Mouse (Mus musculus) neural tube, embryonic 14.5 days (tissue): ENCODE measurements at regions not wholly inside any gene's neighbourhood (a gene's known extent, or its start where the extent isn't known, plus 50 kb on each side); places are given as distances from the start of the nearest gene placed in this dataset.

ENCODE experiments used
- ATAC-seq: fragments of 200-750 bp; cut with Nextera tagmentation; 2 replicates; pipeline ENCODE4 v1.8.0; 2017; ENCODE audit warnings: low read depth, mild to moderate bottlenecking, moderate TSS enrichment, moderate library complexity
- H3K27ac ChIP-seq: fragments of 300-500 bp; sonication (generic); 2 replicates; pipeline ENCODE4 v1.5.1; 2014; ENCODE audit warnings: low read depth, mild to moderate bottlenecking, control low read depth, low read length, moderate library complexity, mixed read lengths
- H3K27me3 ChIP-seq: fragments of 300-500 bp; sonication (generic); 2 replicates; pipeline ENCODE4 v1.6.1; 2014; ENCODE audit warnings: low read length; ENCODE audit not compliant: control insufficient read depth, insufficient read depth
- H3K36me3 ChIP-seq: fragments of 300-500 bp; sonication (generic); 2 replicates; pipeline ENCODE4 v1.6.1; 2014; ENCODE audit warnings: low read length, mixed read lengths; ENCODE audit not compliant: control insufficient read depth, insufficient read depth
- H3K4me1 ChIP-seq: fragments of 300-500 bp; sonication (generic); 2 replicates; pipeline ENCODE4 v1.6.1; 2014; ENCODE audit warnings: low read length; ENCODE audit not compliant: control insufficient read depth, insufficient read depth
- H3K4me2 ChIP-seq: fragments of 300-500 bp; sonication (generic); 2 replicates; pipeline ENCODE4 v1.6.1; 2014; ENCODE audit warnings: mild to moderate bottlenecking, low read depth, low read length, control low read depth
- H3K4me3 ChIP-seq: fragments of 300-500 bp; sonication (generic); 2 replicates; pipeline ENCODE4 v1.5.1; 2014; ENCODE audit warnings: low read depth, low read length, control low read depth, mixed read lengths
- H3K9ac ChIP-seq: fragments of 300-500 bp; sonication (generic); replicated peaks from 2 replicates; pipeline ENCODE4 v1.6.1; 2014; ENCODE audit warnings: low read depth, mild to moderate bottlenecking, control low read depth, low read length, mixed read lengths
- H3K9me3 ChIP-seq: fragments of 300-500 bp; sonication (generic); 2 replicates; pipeline ENCODE4 v1.6.1; 2016; ENCODE audit warnings: low read length; ENCODE audit not compliant: control insufficient read depth
- WGBS: fragments of 180-500 bp; shearing (Covaris S2); extraction: QIAGEN DNeasy Blood & Tissue Kit; methylation state at CpG from one replicate; pipeline ENCODE4 v1.1.7; 2014; 5-methylcytosine and 5-hydroxymethylcytosine counted together

DNA sequence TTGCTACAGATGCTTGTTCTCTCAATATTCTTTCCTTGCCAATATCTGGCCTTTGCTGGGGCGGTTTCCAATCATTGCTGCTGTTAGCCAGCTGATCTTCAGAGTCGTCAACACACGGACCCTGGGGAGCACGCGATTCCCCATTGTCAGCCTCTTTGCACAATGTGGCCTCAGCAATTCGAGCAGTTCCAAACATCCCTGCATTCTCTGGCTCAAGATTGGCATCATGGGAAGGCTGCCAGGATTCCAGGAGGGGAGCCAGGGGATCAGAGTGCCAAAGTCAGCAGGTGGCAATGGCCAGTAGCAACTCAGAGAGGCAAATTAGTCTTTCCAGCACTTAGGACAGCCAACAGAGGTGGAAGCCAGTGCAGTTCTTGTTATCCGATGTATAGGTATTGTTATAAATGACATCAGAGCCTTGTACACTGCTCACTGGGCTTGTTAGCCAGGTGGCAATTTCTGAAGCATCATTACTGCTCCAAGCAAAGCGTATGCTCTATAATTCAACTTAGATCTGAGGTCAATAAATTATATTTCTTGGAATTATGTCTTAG is 240.8 kb upstream of the Gk2 start:
- Histone ChIP-seq H3K36me3 (no peaks in the 10 kb centered on the region), H3K9me3 (no peaks in the 10 kb centered on the region), H3K27ac (no peak overlapping the region), H3K4me2 (no peak overlapping the region), H3K4me1 (no peaks in the 10 kb centered on the region), H3K27me3 (no peaks in the 10 kb centered on the region), H3K9ac (no peak overlapping the region), H3K4me3 (no peak overlapping the region)
- ATAC-seq, result peak; percentile 56; the same call in 1 of the 2 replicates
- 42% methylated on average over 8 of the region's 8 CpGs for WGBS

DNA sequence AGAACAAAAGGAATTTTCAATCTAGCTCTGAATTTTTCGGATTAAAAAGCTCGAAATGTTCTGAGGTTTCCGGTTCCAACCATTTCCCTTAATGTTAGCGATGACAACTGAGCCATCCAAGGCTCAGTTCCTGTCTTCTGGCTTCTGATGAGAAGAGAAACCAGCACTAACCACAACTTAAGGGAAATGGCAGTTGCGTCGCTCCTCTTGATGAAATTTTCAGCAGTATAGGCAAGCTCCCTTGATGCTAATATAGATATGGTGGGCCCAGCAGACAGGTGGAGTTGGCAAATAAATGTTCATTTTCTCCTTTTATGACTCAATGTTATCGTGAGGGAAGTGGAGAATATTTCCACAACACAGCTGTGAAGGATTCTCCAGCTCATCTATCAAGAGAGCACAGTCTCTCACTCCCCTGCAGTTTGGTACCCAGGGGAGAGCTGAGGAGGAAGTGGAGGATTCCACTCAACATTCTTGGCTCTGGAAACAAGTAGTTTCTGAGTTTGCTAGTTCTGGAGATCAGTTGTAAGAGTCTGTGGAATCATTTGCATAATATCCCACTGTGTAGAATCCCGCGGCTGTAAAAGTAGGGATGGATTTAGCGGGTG is 236.6 kb upstream of the Gk2 start:
- no peaks in the 10 kb centered on the region; the same call in 1 of the 2 replicates for H3K9me3 ChIP-seq
- H3K4me3 ChIP-seq, result no peak overlapping the region
- WGBS, result 88% methylated on average over 10 of the region's 10 CpGs
- no peak for ATAC-seq
- H3K4me1 ChIP-seq, result no peaks in the 10 kb centered on the region
- no peaks in the 10 kb centered on the region for H3K36me3 ChIP-seq
- H3K9ac ChIP-seq, result no peak overlapping the region
- no peaks in the 10 kb centered on the region for H3K27me3 ChIP-seq
- H3K4me2 ChIP-seq, result no peak overlapping the region
- H3K27ac ChIP-seq, result no peak overlapping the region

DNA sequence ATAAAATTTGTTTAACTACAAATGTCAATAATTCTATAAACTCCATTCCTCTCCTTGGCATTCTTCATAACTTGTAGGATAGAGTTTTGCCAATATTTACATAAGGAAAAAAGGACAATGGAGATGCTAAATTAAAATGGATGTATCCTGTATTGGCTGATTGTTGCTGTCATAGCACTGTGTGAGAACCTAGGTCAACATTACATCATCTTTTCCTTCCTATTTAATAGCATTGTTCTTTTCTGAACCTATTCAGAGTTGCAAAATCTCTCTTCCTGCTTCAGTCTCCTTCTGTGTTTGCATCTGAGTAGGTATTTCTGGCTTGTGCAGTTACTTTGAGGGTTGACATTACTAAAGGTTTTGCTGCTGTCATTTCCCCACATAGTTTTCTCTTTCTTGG is 228.6 kb upstream of the Gk2 start:
- no peak for ATAC-seq
- Histone ChIP-seq H3K4me1 (no peaks in the 10 kb centered on the region), H3K4me3 (no peak overlapping the region), H3K4me2 (no peak overlapping the region), H3K27me3 (no peaks in the 10 kb centered on the region), H3K36me3 (no peaks in the 10 kb centered on the region), H3K9ac (no peak overlapping the region), H3K27ac (no peak overlapping the region), H3K9me3 (no peaks in the 10 kb centered on the region; the same call in 1 of the 2 replicates)

DNA sequence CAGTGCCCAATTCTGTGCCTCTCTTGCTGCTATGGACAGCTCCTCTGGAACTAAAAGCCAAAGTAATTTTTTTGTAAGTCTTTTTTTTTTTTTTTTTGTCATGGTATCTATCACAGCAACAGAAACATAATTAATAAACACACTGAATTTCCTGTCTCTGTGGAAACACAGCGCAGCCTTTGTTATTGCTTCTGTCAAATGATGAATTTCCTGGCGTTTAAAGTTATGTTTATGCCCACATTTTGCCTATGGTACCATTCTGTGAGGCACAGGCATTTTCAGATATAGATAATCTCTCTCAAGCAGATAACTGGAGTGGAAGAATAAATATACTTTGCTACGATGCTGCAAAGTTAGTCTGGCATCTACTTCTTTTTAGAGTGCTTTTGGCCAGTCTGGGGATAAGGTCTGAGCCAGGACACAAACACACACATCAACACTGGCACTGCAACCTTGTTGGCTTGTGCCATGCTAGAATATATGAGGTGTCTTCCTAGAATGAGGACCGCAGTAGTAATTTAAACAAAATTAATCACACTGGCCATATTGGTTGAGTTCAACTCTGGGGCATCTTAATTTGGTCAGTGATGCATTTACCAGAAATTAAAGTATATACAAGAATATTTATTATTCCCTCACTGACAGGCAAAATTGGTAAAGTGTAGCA is 227.9 kb upstream of the Gk2 start:
- Histone ChIP-seq H3K4me2 (no peak overlapping the region), H3K9ac (no peak overlapping the region), H3K4me1 (no peaks in the 10 kb centered on the region), H3K36me3 (no peaks in the 10 kb centered on the region), H3K27ac (no peak overlapping the region), H3K27me3 (no peaks in the 10 kb centered on the region), H3K9me3 (no peaks in the 10 kb centered on the region; the same call in 1 of the 2 replicates), H3K4me3 (no peak overlapping the region)
- ATAC-seq, result no peak
- WGBS, result 72% methylated on average over 4 of the region's 4 CpGs

DNA sequence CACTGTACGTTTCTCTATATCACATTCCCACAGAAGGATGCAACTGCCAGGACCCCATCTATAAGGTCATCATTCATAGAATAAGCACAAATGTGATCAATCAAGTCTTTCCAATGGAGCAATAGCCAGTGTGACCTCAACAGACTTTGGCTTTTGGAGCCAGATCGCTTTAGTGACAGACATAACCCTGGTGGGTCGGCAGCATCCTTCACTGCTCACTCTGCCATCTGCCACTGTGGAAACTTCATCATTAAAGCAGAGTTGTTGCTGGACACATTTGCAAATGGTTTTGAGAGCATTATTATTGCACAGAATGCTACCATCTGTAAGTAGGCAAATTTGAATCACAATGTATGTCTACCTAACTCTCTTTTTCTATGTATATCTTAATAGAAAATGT is 212.9 kb upstream of the Gk2 start:
- Histone ChIP-seq H3K9ac (no peak overlapping the region), H3K27ac (no peak overlapping the region), H3K4me2 (no peak overlapping the region), H3K36me3 (no peaks in the 10 kb centered on the region), H3K4me1 (no peaks in the 10 kb centered on the region), H3K9me3 (no peaks in the 10 kb centered on the region), H3K4me3 (no peak overlapping the region), H3K27me3 (no peaks in the 10 kb centered on the region)
- 68% methylated on average over 3 of the region's 3 CpGs for WGBS
- no peak for ATAC-seq

DNA sequence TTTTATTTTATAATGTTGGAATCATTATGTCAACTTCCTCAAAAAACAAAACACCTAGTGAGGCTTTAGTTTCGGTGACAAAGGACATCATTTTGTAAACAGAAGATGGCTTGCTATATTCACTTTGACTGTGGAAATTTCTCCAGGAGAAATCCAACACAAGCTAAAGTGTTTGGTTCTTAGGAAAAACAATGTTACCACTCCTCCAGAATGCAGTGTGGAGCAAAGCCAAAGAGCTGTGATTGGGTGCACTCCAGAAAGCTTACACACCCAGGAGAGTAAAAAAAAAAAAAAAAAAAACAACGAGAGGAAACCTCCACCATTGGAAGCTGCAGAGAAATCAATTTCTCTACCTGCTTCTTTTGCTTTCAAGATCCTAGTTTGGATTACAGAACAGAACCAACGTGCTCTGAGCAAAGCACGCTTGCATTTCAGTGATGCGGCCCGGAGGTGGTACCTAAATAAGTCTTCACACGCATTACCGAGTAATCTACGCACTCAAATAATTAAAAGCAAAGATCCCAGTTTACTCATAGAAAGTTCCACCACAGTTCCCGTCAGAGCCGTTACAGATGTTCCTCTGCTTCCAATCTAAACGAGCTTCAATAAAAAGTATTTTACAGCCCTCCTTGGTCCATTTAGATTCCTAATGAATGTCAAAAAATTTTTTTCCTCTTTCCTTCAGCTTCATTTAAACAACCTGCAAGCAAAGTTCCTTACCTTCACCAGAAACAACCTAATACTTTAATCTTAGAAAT is 199.5 kb upstream of the Gk2 start:
- Histone ChIP-seq H3K36me3 (no peaks in the 10 kb centered on the region), H3K27me3 (no peaks in the 10 kb centered on the region), H3K27ac (no peak overlapping the region), H3K9ac (no peak overlapping the region), H3K4me1 (no peaks in the 10 kb centered on the region), H3K9me3 (no peaks in the 10 kb centered on the region), H3K4me2 (no peak overlapping the region), H3K4me3 (no peak overlapping the region)
- 64% methylated on average over 12 of the region's 12 CpGs for WGBS
- no peak for ATAC-seq

DNA sequence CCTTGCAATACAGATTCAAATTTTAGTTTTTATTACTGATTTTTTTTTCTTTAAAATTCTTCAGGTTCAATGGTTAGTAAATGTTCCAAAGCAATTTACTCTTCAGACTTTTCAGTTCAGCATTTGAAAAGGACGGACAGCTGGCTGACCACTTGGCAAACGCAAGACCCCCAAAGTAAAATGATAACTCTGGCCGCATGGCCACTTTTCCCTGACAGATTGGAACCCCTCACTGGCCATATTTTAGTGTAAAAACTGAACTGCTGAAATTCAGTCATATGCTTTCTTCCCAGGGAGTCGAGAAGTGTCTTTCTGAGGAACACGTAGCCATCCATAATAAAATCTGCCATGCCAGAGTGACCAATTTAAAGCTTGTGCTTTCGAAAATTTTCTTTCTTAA is 198.4 kb upstream of the Gk2 start:
- WGBS, result 83% methylated on average over 6 of the region's 6 CpGs
- no peaks in the 10 kb centered on the region for H3K9me3 ChIP-seq
- no peaks in the 10 kb centered on the region for H3K27me3 ChIP-seq
- H3K4me3 ChIP-seq, result no peak overlapping the region
- ATAC-seq, result no peak
- H3K4me2 ChIP-seq, result no peak overlapping the region
- no peaks in the 10 kb centered on the region for H3K4me1 ChIP-seq
- H3K27ac ChIP-seq, result no peak overlapping the region
- H3K36me3 ChIP-seq, result no peaks in the 10 kb centered on the region
- H3K9ac ChIP-seq, result no peak overlapping the region

DNA sequence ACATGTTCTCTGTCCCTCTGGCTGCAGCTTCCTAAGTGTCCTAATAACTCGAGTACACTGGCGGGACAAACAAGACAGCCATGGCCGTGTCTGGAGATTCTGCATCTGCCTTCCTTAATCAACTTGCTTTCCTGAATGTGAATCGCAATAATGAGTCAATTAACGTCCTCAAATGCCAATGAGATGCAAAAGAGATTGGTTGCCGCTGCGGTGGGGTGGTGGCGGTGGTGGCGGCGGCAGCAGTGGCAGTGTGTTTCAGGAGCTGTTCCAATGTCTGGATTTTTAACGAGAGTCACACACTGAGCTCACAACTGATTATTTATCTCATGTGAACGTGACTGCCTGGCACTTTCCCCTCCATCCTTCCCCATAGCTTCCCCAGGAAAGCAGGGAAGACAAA is 197.6 kb upstream of the Gk2 start:
- peak overlapping the region; percentile 5; the same call in 1 of the 2 replicates for H3K4me2 ChIP-seq
- H3K36me3 ChIP-seq, result no peaks in the 10 kb centered on the region
- H3K4me1 ChIP-seq, result no peaks in the 10 kb centered on the region
- WGBS, result 31% methylated on average over 12 of the region's 12 CpGs
- H3K4me3 ChIP-seq, result no peak overlapping the region
- H3K27me3 ChIP-seq, result no peaks in the 10 kb centered on the region
- ATAC-seq, result no peak
- no peak overlapping the region for H3K27ac ChIP-seq
- H3K9me3 ChIP-seq, result no peaks in the 10 kb centered on the region
- no peak overlapping the region for H3K9ac ChIP-seq

DNA sequence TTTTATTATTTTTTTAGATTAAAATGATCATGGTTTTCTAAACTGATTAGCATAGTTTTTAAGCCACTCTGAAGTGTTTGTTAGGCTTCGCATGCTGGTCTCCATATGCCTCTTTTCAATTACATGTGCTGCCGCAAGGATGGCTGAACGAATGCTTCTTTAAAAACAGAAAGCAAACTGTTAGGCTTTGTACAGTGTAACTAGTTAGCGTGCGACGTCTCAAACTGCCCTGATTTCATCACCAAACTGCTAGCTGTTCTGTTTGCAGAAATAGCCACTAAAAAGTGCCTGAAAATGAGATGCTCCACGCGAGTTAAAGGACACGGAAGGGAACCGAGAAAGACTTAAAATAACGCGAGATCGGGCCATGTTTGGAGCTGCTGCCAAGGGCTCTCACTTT is 185.4 kb upstream of the Gk2 start:
- Histone ChIP-seq H3K4me1 (no peaks in the 10 kb centered on the region), H3K4me3 (no peak overlapping the region), H3K27me3 (no peaks in the 10 kb centered on the region), H3K36me3 (no peaks in the 10 kb centered on the region), H3K9ac (no peak overlapping the region), H3K4me2 (no peak overlapping the region), H3K27ac (no peak overlapping the region), H3K9me3 (no peaks in the 10 kb centered on the region)
- WGBS, result 89% methylated on average over 13 of the region's 13 CpGs
- ATAC-seq, result no peak
